Mouse (Mus musculus): ENCODE results near the gene Thy1. TPM values are rescaled to one million over a fixed set of nuclear protein-coding genes. Genes with fewer than 3 reads are reported as not detected.

Gene Thy1
- 10 to 100 TPM; 46.5 to 54.9 (median 48.0) TPM for total RNA-seq (2022)

GRCm38 (mm10) chr9:44042836-44043707 is at the start of gene Thy1:
Thy1 (plus strand) TSS chr9:44043384.
- no peak for DNase-seq

- no peak for DNase-seq
Measured at GRCm38 (mm10) chr9:43997681-43998080, 45.5 kb upstream of the Thy1 start.

GRCm38 (mm10) chr9:43998851-43999250 is 44.3 kb upstream of the Thy1 start:
- DNase-seq: no peak

GRCm38 (mm10) chr9:44004362-44004761 is 38.8 kb upstream of the Thy1 start:
- DNase-seq: no peak

GRCm38 (mm10) chr9:44005305-44005704 is 37.9 kb upstream of the Thy1 start:
- DNase-seq: no peak

GRCm38 (mm10) chr9:44007323-44007722 is 35.9 kb upstream of the Thy1 start:
- no peak for DNase-seq

GRCm38 (mm10) chr9:44007991-44008390 is 35.2 kb upstream of the Thy1 start:
- no peak for DNase-seq

GRCm38 (mm10) chr9:44010900-44011299 is 32.3 kb upstream of the Thy1 start:
- DNase-seq: no peak

- no peak for DNase-seq
Measured at GRCm38 (mm10) chr9:44011668-44012067, 31.5 kb upstream of the Thy1 start.

GRCm38 (mm10) chr9:44012164-44012563 is 31.0 kb upstream of the Thy1 start:
- DNase-seq: no peak

GRCm38 (mm10) chr9:44012761-44013301 is 30.4 kb upstream of the Thy1 start:
- DNase-seq: peak; percentile 30

GRCm38 (mm10) chr9:44013781-44014180 is 29.4 kb upstream of the Thy1 start:
- no peak for DNase-seq

- no peak for DNase-seq
Measured at GRCm38 (mm10) chr9:44016304-44016703, 26.9 kb upstream of the Thy1 start.

GRCm38 (mm10) chr9:44017846-44018245 is 25.3 kb upstream of the Thy1 start:
- no peak for DNase-seq

GRCm38 (mm10) chr9:44020001-44020400 is 23.2 kb upstream of the Thy1 start:
- DNase-seq: no peak

- DNase-seq: no peak
Measured at GRCm38 (mm10) chr9:44022100-44022847, 20.9 kb upstream of the Thy1 start.

- no peak for DNase-seq
Measured at GRCm38 (mm10) chr9:44024096-44024495, 19.1 kb upstream of the Thy1 start.

GRCm38 (mm10) chr9:44029580-44030236 is 13.5 kb upstream of the Thy1 start:
- no peak for DNase-seq

GRCm38 (mm10) chr9:44030646-44031045 is 12.5 kb upstream of the Thy1 start:
- DNase-seq: no peak

GRCm38 (mm10) chr9:44031079-44031478 is 12.1 kb upstream of the Thy1 start:
- no peak for DNase-seq

GRCm38 (mm10) chr9:44031946-44032345 is 11.2 kb upstream of the Thy1 start:
- no peak for DNase-seq

- no peak for DNase-seq
Measured at GRCm38 (mm10) chr9:44033317-44033716, 9.9 kb upstream of the Thy1 start.
